Mouse (Mus musculus) neural tube, embryonic 13.5 days (tissue): ENCODE measurements around the gene Syt1. TPM values are rescaled to one million over a fixed set of nuclear protein-coding genes. Genes with fewer than 3 reads are reported as not detected.

Experiments
- ATAC-seq: fragments of 200-750 bp; cut with Nextera tagmentation; 2 replicates; pipeline ENCODE4 v1.8.0; 2017; ENCODE audit warnings: low read depth, mild to moderate bottlenecking, moderate TSS enrichment, moderate library complexity
- H3K27ac ChIP-seq: fragments of 300-500 bp; sonication (generic); replicated peaks from 2 replicates; pipeline ENCODE4 v1.5.1; 2015; ENCODE audit warnings: moderate library complexity, mild to moderate bottlenecking, inconsistent platforms
- H3K27me3 ChIP-seq: fragments of 300-500 bp; sonication (generic); 2 replicates; pipeline ENCODE4 v1.6.1; 2015; ENCODE audit warnings: mild to moderate bottlenecking, inconsistent platforms
- H3K36me3 ChIP-seq: fragments of 300-500 bp; sonication (generic); 2 replicates; pipeline ENCODE4 v1.6.1; 2015; ENCODE audit warnings: mild to moderate bottlenecking, inconsistent platforms
- H3K4me1 ChIP-seq: fragments of 300-500 bp; sonication (generic); replicated peaks from 2 replicates; pipeline ENCODE4 v1.6.1; 2015; ENCODE audit warnings: inconsistent platforms
- H3K4me2 ChIP-seq: fragments of 300-500 bp; sonication (generic); 2 replicates; pipeline ENCODE4 v1.6.1; 2015; ENCODE audit warnings: inconsistent platforms, mild to moderate bottlenecking, moderate library complexity
- H3K4me3 ChIP-seq: fragments of 300-500 bp; sonication (generic); 2 replicates; pipeline ENCODE4 v1.5.1; 2015; ENCODE audit warnings: mild to moderate bottlenecking, inconsistent platforms
- H3K9ac ChIP-seq: fragments of 300-500 bp; sonication (generic); 2 replicates; pipeline ENCODE4 v1.6.1; 2015; ENCODE audit warnings: moderate library complexity, mild to moderate bottlenecking, inconsistent platforms
- H3K9me3 ChIP-seq: fragments of 300-500 bp; sonication (generic); 2 replicates; pipeline ENCODE4 v1.6.1; 2016; ENCODE audit warnings: inconsistent platforms
- WGBS: fragments of 180-500 bp; shearing (Covaris S2); methylation state at CpG from one replicate; pipeline ENCODE4 v1.1.7; 2015; 5-methylcytosine and 5-hydroxymethylcytosine counted together
- polyA plus RNA-seq: library from polyadenylated mRNA; unstranded; fragments of >200 nt; fragmentation: Nextera tagmentation; extraction: Ambion mirVana; gene quantifications from 2 replicates; pipeline ENCODE4 v1.2.1, GENCODE M21; 2015

Gene Syt1
- polyA plus RNA-seq, 1 experiment from 2014 or later: 70.4 TPM

DNA sequence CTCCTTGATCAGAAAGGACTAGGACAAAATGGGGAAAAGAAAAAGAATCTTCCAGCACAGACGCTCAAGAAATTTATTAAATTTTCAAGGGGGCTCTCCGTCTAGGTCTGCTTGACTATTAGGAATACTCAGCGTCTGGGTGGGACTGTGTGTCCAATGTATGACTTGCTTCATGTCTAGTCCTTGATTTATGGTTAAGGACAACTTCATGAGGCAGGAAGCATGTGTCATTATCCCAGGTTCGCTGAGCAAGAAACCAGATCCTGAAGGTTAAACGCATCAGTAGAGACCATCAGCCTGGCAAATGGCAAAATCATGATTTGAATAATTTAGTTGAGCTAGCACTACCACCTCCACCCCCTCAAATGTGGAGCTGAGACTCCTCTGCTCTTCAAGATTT lies 135.1 kb downstream of the Syt1 start:
- H3K27me3 ChIP-seq: no peaks in the 10 kb centered on the region
- no peaks in the 10 kb centered on the region for H3K36me3 ChIP-seq
- 83% methylated on average over 5 of the region's 5 CpGs for WGBS
- H3K9ac ChIP-seq: no peak overlapping the region
- no peak for ATAC-seq
- H3K4me2 ChIP-seq: no peak overlapping the region
- no peaks in the 10 kb centered on the region for H3K9me3 ChIP-seq
- H3K4me3 ChIP-seq: no peak overlapping the region
- no peak overlapping the region for H3K27ac ChIP-seq
- H3K4me1 ChIP-seq: no peaks in the 10 kb centered on the region

DNA sequence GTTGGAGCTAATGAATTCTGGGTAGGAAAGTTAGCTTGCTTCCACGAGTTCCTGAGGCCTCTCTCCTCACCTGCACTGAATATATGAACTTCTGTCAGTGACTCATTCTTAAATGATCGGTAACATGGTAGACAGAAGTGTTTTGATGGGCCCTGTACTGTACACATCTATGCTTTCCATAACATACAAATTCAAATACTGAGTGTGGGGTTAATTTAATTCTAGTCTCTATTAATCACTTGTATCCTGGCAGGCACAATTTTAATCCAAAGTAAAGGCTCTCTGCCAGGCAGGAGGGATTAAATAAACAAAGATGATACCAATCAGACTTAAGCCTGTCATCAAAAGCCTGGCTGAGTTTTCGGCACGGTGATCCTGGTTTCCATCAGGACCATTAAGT lies 136.1 kb downstream of the Syt1 start:
- WGBS: 74% methylated on average over 4 of the region's 4 CpGs
- Histone ChIP-seq H3K4me1 (no peaks in the 10 kb centered on the region), H3K36me3 (no peaks in the 10 kb centered on the region), H3K9me3 (no peaks in the 10 kb centered on the region), H3K4me2 (no peak overlapping the region), H3K4me3 (no peak overlapping the region), H3K27me3 (no peaks in the 10 kb centered on the region), H3K9ac (no peak overlapping the region), H3K27ac (no peak overlapping the region)
- no peak for ATAC-seq

DNA sequence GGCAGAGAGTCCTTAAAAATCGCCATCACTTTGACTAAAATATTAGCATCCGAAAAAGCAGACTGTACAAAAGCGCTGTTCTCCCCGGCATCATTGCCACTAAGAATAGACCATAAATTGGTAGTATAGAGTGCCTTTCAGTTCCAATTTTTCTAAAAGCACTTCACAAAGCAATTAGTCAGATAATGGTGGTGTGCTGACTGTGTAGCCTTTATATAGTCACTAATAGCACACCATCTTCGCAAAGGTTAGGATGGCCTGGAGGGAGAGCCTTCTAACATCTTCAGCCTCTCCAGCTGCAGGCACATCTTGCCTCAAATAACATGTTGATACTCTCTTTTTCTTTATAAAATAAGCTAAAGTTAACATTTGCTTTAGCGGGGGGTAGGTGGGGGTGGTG lies 138.4 kb downstream of the Syt1 start:
- H3K36me3 ChIP-seq: no peaks in the 10 kb centered on the region
- no peak overlapping the region for H3K4me2 ChIP-seq
- 63% methylated on average over 6 of the region's 6 CpGs for WGBS
- no peak overlapping the region for H3K9ac ChIP-seq
- 0 out of 2 replicates have a peak overlapping the region, but pooled peaks have one; percentile 18 for H3K27ac ChIP-seq
- H3K27me3 ChIP-seq: no peaks in the 10 kb centered on the region
- H3K9me3 ChIP-seq: no peaks in the 10 kb centered on the region
- H3K4me1 ChIP-seq: no peaks in the 10 kb centered on the region
- H3K4me3 ChIP-seq: no peak overlapping the region
- ATAC-seq: no peak

DNA sequence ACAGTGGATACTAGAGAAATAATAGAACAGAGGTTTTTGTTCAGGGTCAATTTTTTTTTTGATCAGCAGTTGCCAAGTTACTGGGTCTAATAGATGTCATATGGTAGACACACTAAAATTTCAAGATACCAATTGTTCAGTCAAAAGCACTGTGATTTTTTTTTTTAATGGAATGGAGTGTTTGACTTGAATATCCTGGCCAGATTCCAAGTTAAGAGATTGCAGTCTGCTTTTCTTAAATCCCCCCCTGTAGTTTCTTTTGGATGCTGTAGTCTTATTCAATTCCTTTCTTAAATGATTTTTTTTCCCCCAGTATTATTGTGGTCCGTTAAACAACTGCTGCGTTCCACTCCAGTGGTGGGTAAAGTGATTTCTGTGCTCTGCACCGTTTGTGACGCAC lies 140.2 kb downstream of the Syt1 start:
- H3K4me1 ChIP-seq: no peaks in the 10 kb centered on the region
- no peaks in the 10 kb centered on the region for H3K27me3 ChIP-seq
- H3K4me2 ChIP-seq: no peak overlapping the region
- ATAC-seq: no peak
- no peaks in the 10 kb centered on the region for H3K36me3 ChIP-seq
- H3K4me3 ChIP-seq: no peak overlapping the region
- no peak overlapping the region for H3K9ac ChIP-seq
- H3K9me3 ChIP-seq: no peaks in the 10 kb centered on the region
- 72% methylated on average over 4 of the region's 4 CpGs for WGBS
- no peak overlapping the region for H3K27ac ChIP-seq

DNA sequence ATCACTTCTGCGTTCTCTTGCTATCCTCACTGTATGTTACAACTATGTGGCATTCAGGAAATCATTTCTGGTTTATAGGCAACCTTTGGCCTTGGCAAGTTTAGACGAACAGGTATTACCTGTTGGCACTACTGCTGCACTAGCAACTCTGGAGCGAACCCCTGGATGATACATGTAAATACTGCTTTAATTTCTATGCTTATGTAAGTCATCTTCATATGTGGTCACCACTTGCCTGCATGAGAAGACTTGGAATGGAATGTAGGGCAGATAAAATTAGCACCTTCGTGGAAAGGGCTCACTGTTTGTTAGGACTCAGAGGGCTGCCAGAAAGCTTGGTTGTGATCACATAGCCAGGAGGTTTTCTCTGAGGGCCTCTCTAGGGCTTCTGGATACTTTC lies 142.6 kb downstream of the Syt1 start:
- no peak overlapping the region for H3K27ac ChIP-seq
- no peak for ATAC-seq
- H3K4me1 ChIP-seq: no peaks in the 10 kb centered on the region
- no peaks in the 10 kb centered on the region for H3K27me3 ChIP-seq
- 83% methylated on average over 4 of the region's 4 CpGs for WGBS
- no peaks in the 10 kb centered on the region for H3K36me3 ChIP-seq
- no peak overlapping the region for H3K9ac ChIP-seq
- no peak overlapping the region for H3K4me3 ChIP-seq
- H3K4me2 ChIP-seq: no peak overlapping the region
- H3K9me3 ChIP-seq: no peaks in the 10 kb centered on the region

DNA sequence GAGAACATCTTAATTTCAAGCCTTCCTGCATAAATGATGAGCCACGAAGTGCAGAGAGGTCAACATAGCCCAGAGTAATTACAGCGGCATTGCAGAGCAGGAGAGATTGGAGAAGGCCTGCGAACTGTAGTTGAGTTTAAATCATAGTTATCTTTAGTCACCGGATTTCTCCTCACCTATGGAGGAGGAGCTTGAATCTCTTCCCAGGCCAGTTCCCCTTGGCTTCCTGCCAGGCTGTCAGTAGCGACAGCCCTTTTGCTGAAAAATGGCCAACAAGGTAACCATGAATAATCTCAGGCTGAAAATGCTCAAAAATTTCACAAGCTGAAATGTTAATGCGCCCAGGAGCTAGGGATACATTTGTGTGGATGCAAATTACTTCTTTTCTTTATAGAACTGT lies 143.6 kb downstream of the Syt1 start:
- no peak for ATAC-seq
- no peak overlapping the region for H3K4me2 ChIP-seq
- WGBS: 66% methylated on average over 6 of the region's 6 CpGs
- H3K4me3 ChIP-seq: no peak overlapping the region
- no peaks in the 10 kb centered on the region for H3K36me3 ChIP-seq
- H3K27me3 ChIP-seq: no peaks in the 10 kb centered on the region
- H3K27ac ChIP-seq: no peak overlapping the region
- H3K9me3 ChIP-seq: no peaks in the 10 kb centered on the region
- H3K9ac ChIP-seq: no peak overlapping the region
- no peaks in the 10 kb centered on the region for H3K4me1 ChIP-seq

DNA sequence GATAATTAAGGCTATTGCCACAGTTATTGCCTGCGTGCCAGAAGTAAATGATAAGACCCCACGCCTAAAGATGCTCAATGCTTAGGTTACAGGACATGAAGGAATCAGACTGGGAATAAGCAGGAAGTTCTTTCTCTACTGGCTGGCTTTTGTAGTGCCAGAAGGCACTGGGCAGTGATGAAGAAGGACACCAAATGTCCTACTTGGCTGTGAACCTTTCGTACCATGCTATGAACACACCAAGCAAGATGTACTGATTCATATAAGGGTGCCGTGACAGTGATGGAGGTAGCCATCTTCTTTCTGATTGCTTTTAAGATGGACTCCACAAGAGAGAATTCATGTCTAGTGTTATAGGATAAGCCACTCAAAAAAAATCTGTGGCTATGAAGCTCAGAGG lies 145.2 kb downstream of the Syt1 start:
- no peaks in the 10 kb centered on the region for H3K4me1 ChIP-seq
- ATAC-seq: no peak
- H3K9me3 ChIP-seq: no peaks in the 10 kb centered on the region
- WGBS: 97% methylated on average over 4 of the region's 4 CpGs
- H3K36me3 ChIP-seq: no peaks in the 10 kb centered on the region
- H3K9ac ChIP-seq: no peak overlapping the region
- H3K4me2 ChIP-seq: no peak overlapping the region
- H3K27ac ChIP-seq: no peak overlapping the region
- no peaks in the 10 kb centered on the region for H3K27me3 ChIP-seq
- H3K4me3 ChIP-seq: no peak overlapping the region

DNA sequence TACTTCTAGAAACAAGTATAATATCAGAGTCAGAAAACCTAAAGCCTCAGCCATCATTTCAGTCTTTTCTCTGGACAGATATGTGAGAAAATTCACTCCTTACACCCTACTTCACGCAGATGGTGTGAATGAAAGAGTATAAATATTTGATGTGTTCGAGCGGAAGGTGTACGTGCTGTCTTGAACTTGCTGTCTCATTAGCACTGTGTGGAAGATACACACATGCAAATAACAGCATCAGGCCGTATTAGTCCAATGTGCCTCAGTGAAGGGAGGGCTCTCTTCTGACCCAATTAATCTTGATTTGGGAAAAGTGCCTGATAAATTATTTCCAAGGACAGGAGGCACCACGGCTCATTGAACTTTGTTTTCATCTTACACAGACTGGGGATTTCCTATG lies 154.8 kb downstream of the Syt1 start:
- Histone ChIP-seq H3K4me3 (no peak overlapping the region), H3K4me1 (no peaks in the 10 kb centered on the region), H3K27me3 (no peaks in the 10 kb centered on the region), H3K9ac (no peak overlapping the region), H3K9me3 (no peaks in the 10 kb centered on the region), H3K36me3 (no peaks in the 10 kb centered on the region), H3K27ac (no peak overlapping the region), H3K4me2 (no peak overlapping the region)
- ATAC-seq: no peak
- WGBS: 73% methylated on average over 6 of the region's 6 CpGs

DNA sequence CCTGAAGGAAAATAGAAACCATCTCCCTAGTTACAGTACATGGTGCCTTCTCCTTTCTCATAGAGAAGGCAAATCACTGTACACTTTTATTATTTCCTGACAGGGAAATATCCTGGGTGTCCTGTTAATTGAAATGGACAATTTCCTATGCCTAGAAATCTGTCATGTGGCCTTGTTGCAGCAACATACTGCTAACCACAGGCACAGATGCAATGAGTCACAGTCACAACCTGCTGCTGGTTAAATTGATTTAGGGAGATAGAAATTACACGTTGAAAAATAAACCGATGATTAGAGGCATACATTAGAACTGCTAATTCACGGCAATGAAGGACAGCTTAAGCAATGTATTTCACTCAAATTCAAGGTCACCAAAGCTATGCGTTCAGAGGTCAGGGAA lies 158.0 kb downstream of the Syt1 start:
- Histone ChIP-seq H3K27ac (no peak overlapping the region), H3K4me2 (no peak overlapping the region), H3K36me3 (no peaks in the 10 kb centered on the region), H3K27me3 (no peaks in the 10 kb centered on the region), H3K9ac (no peak overlapping the region), H3K9me3 (no peaks in the 10 kb centered on the region), H3K4me1 (no peaks in the 10 kb centered on the region), H3K4me3 (no peak overlapping the region)
- ATAC-seq: no peak
- WGBS: 75% methylated on average over 4 of the region's 4 CpGs

DNA sequence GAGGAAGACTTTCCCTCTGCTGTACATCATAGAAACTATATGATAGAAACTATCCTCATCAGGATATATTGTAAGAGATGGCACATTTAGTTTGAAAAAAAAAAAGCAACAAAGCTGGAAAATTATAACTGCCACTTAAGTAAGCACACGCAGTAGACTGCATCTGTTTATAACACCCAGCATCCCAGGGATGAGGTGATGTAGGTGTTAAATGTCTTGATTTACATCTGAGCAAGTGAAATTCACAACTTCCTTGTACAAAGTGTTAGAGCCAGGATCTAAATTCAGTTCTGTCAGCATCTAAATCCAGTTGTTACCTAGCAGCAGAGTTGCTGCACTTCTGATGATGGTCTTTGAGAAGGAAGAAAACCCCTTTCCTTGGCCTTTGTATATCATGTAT lies 173.3 kb downstream of the Syt1 start:
- Histone ChIP-seq H3K9me3 (no peaks in the 10 kb centered on the region), H3K36me3 (no peaks in the 10 kb centered on the region), H3K4me2 (no peak overlapping the region), H3K4me1 (peaks cover under 1% of the 10 kb centered on the region), H3K9ac (no peak overlapping the region), H3K27me3 (no peaks in the 10 kb centered on the region), H3K27ac (no peak overlapping the region), H3K4me3 (no peak overlapping the region)
- ATAC-seq: no peak
- WGBS: 89% methylated on average over 1 of the region's 1 CpGs

DNA sequence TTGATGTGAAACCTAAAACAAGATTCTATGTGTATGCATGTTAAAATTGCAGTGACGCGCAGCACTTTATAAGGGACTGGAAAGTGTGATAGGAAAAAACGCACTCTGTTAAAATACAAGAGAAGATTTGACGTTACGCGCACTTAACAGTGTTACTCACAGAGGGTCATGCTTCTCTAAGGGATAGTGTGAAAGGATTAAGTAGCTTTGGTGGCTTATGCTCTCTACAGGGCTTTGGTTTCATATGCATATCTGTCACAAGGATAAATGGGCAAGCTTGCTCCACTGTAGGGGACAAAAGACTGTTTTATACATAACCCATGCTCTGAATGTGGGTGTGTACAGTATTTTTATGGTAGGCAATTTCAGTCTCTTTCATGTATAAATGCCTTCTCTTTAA lies 178.5 kb downstream of the Syt1 start:
- WGBS: 74% methylated on average over 6 of the region's 6 CpGs
- Histone ChIP-seq H3K4me1 (peaks cover 9% of the 10 kb centered on the region), H3K4me2 (peak overlapping the region; percentile 26; the same call in 1 of the 2 replicates), H3K27me3 (no peaks in the 10 kb centered on the region), H3K9me3 (no peaks in the 10 kb centered on the region), H3K27ac (peak overlapping the region; percentile 38; the same call in 1 of the 2 replicates), H3K4me3 (no peak overlapping the region), H3K36me3 (no peaks in the 10 kb centered on the region), H3K9ac (no peak overlapping the region)
- peak; percentile 32; the same call in 1 of the 2 replicates for ATAC-seq

DNA sequence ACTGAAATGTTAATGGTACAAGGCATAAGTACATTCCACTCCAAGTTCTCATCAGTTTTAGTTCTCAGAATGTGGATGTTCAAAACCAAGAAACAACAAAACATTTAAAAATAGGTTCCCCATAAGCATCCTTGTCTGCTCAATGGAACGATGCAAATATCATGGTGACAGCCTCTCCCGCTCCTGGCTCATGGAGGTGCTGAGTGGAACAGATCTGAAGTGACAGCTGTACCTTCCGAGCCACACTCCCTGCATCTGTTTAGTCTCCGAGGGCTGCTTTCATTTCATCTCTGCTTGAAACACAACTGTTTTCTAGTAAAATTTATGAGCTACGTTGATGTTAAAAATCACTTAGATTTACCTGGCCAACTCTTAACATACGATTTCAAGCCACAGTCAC lies 179.0 kb downstream of the Syt1 start:
- no peak for ATAC-seq
- WGBS: 60% methylated on average over 6 of the region's 6 CpGs
- peak overlapping the region; percentile 38; the same call in 1 of the 2 replicates for H3K27ac ChIP-seq

DNA sequence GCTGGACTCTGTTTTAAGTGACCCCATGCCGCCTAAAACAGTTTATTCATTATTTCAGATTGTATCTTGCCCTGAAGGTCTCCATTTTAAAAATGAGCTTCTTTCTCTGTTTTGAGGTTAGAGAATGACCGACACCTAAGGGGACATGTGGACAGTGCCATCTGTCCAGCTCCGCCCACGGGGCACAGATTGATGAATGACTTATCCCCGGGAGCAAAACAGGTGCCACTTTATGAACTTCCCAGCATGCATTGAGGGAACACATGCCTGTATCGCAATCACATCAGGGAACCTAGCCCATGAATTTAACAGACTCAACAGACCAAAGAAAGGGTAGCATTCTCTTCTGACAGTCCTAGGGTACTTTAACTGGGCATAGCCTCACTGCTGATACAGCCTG lies 188.5 kb downstream of the Syt1 start:
- H3K36me3 ChIP-seq: no peaks in the 10 kb centered on the region
- ATAC-seq: no peak
- WGBS: 62% methylated on average over 6 of the region's 6 CpGs
- no peaks in the 10 kb centered on the region for H3K27me3 ChIP-seq
- peaks cover 7% of the 10 kb centered on the region; the same call in 1 of the 2 replicates for H3K4me1 ChIP-seq
- no peak overlapping the region for H3K4me2 ChIP-seq
- no peaks in the 10 kb centered on the region for H3K9me3 ChIP-seq
- no peak overlapping the region for H3K4me3 ChIP-seq
- H3K9ac ChIP-seq: no peak overlapping the region
- no peak overlapping the region for H3K27ac ChIP-seq

More for the DNA sequence above, 179.0 kb downstream of the Syt1 start:
- H3K4me1 ChIP-seq: peaks cover 9% of the 10 kb centered on the region
- no peaks in the 10 kb centered on the region for H3K9me3 ChIP-seq
- peak overlapping the region; percentile 26; the same call in 1 of the 2 replicates for H3K4me2 ChIP-seq
- no peaks in the 10 kb centered on the region for H3K36me3 ChIP-seq
- no peaks in the 10 kb centered on the region for H3K27me3 ChIP-seq
- H3K4me3 ChIP-seq: no peak overlapping the region
- H3K9ac ChIP-seq: no peak overlapping the region
